Mouse (Mus musculus) heart, embryonic 13.5 days (tissue): Measurements from ENCODE around the gene Fgfr2. TPM values are rescaled to one million over a fixed set of nuclear protein-coding genes. Genes with fewer than 3 reads are reported as not detected.
A peak's percentile ranks its signal among the peaks of the same experiment; 100 is the strongest.

Experiments used
- ATAC-seq: fragments of 200-750 bp; cut with Nextera tagmentation; 2 replicates; pipeline ENCODE4 v1.8.0; 2017; ENCODE audit warnings: moderate TSS enrichment; ENCODE audit not compliant: insufficient number of reproducible peaks, low FRiP score, low TSS enrichment; ENCODE audit errors: extremely low read depth
- H3K27ac ChIP-seq: fragments of 300-500 bp; sonication (generic); replicated peaks from 2 replicates; pipeline ENCODE4 v1.5.1; 2015; ENCODE audit warnings: moderate library complexity, mild to moderate bottlenecking, inconsistent platforms
- H3K27me3 ChIP-seq: fragments of 300-500 bp; sonication (generic); replicated peaks from 2 replicates; pipeline ENCODE4 v1.6.1; 2015; ENCODE audit warnings: mild to moderate bottlenecking, inconsistent platforms
- H3K36me3 ChIP-seq: fragments of 300-500 bp; sonication (generic); 2 replicates; pipeline ENCODE4 v1.6.1; 2015; ENCODE audit warnings: mild to moderate bottlenecking, inconsistent platforms
- H3K4me1 ChIP-seq: fragments of 300-500 bp; sonication (generic); 2 replicates; pipeline ENCODE4 v1.6.1; 2015; ENCODE audit warnings: inconsistent platforms
- H3K4me2 ChIP-seq: fragments of 300-500 bp; sonication (generic); 2 replicates; pipeline ENCODE4 v1.6.1; 2015; ENCODE audit warnings: inconsistent platforms, mild to moderate bottlenecking, moderate library complexity
- H3K4me3 ChIP-seq: fragments of 300-500 bp; sonication (generic); 2 replicates; pipeline ENCODE4 v1.5.1; 2015; ENCODE audit warnings: moderate library complexity, mild to moderate bottlenecking, inconsistent platforms
- H3K9ac ChIP-seq: fragments of 300-500 bp; sonication (generic); 2 replicates; pipeline ENCODE4 v1.6.1; 2015; ENCODE audit warnings: inconsistent platforms, mild to moderate bottlenecking, moderate library complexity
- H3K9me3 ChIP-seq: fragments of 300-500 bp; sonication (generic); 2 replicates; pipeline ENCODE4 v1.6.1; 2016; ENCODE audit warnings: inconsistent platforms
- WGBS: fragments of 180-500 bp; shearing (Covaris S2); methylation state at CpG from one replicate; pipeline ENCODE4 v1.1.7; 2015; ENCODE audit warnings: mixed read lengths; 5-methylcytosine and 5-hydroxymethylcytosine counted together
- polyA plus RNA-seq: library from polyadenylated mRNA; unstranded; fragments of >200 nt; fragmentation: Nextera tagmentation; extraction: Ambion mirVana; gene quantifications from 2 replicates; pipeline ENCODE4 v1.2.1, GENCODE M21; 2015

The Fgfr2 gene
- polyA plus RNA-seq, 1 experiment from 2014 or later, result 22.5 TPM

GRCm38 (mm10) chr7:132305492-132306375, 817.4 kb downstream of the Fgfr2 start:
- H3K9ac ChIP-seq, result no peak overlapping the region
- H3K9me3 ChIP-seq, result no peaks in the 10 kb centered on the region
- no peak for ATAC-seq
- H3K4me2 ChIP-seq, result no peak overlapping the region
- peaks cover 37% of the 10 kb centered on the region for H3K4me1 ChIP-seq
- no peaks in the 10 kb centered on the region for H3K36me3 ChIP-seq
- 76% methylated on average over 5 of the region's 5 CpGs for WGBS
- no peak overlapping the region for H3K4me3 ChIP-seq
- H3K27ac ChIP-seq, result no peak overlapping the region
- no peaks in the 10 kb centered on the region for H3K27me3 ChIP-seq

GRCm38 (mm10) chr7:132304424-132305085, 818.6 kb downstream of the Fgfr2 start:
- Histone ChIP-seq H3K4me2 (no peak overlapping the region), H3K4me1 (peaks cover 46% of the 10 kb centered on the region), H3K36me3 (no peaks in the 10 kb centered on the region), H3K9ac (no peak overlapping the region), H3K27me3 (no peaks in the 10 kb centered on the region), H3K27ac (no peak overlapping the region), H3K9me3 (no peaks in the 10 kb centered on the region), H3K4me3 (no peak overlapping the region)
- ATAC-seq, result no peak
- 64% methylated on average over 8 of the region's 8 CpGs for WGBS

- Histone ChIP-seq H3K27me3 (no peaks in the 10 kb centered on the region), H3K36me3 (no peaks in the 10 kb centered on the region), H3K4me2 (no peak overlapping the region), H3K4me3 (no peak overlapping the region), H3K4me1 (peaks cover 49% of the 10 kb centered on the region), H3K9ac (no peak overlapping the region), H3K27ac (no peak overlapping the region), H3K9me3 (no peaks in the 10 kb centered on the region)
- 56% methylated on average over 7 of the region's 7 CpGs for WGBS
- no peak for ATAC-seq
Measured at GRCm38 (mm10) chr7:132303988-132304387, 819.2 kb downstream of the Fgfr2 start.

GRCm38 (mm10) chr7:132302508-132303241, 820.5 kb downstream of the Fgfr2 start:
- H3K4me2 ChIP-seq, result no peak overlapping the region
- peaks cover 40% of the 10 kb centered on the region for H3K4me1 ChIP-seq
- 63% methylated on average over 8 of the region's 8 CpGs for WGBS
- H3K27me3 ChIP-seq, result no peaks in the 10 kb centered on the region
- ATAC-seq, result no peak
- H3K9me3 ChIP-seq, result no peaks in the 10 kb centered on the region
- H3K36me3 ChIP-seq, result no peaks in the 10 kb centered on the region
- H3K9ac ChIP-seq, result no peak overlapping the region
- no peak overlapping the region for H3K4me3 ChIP-seq
- no peak overlapping the region for H3K27ac ChIP-seq

- H3K27me3 ChIP-seq, result no peaks in the 10 kb centered on the region
- no peak for ATAC-seq
- no peak overlapping the region for H3K9ac ChIP-seq
- WGBS, result 61% methylated on average over 5 of the region's 5 CpGs
- H3K36me3 ChIP-seq, result no peaks in the 10 kb centered on the region
- peaks cover 29% of the 10 kb centered on the region for H3K4me1 ChIP-seq
- H3K4me2 ChIP-seq, result no peak overlapping the region
- no peaks in the 10 kb centered on the region for H3K9me3 ChIP-seq
- H3K4me3 ChIP-seq, result no peak overlapping the region
- H3K27ac ChIP-seq, result no peak overlapping the region
Measured at GRCm38 (mm10) chr7:132299661-132300210, 823.4 kb downstream of the Fgfr2 start.

- 83% methylated on average over 7 of the region's 7 CpGs for WGBS
- Histone ChIP-seq H3K9ac (no peak overlapping the region), H3K4me1 (peaks cover 25% of the 10 kb centered on the region), H3K4me3 (no peak overlapping the region), H3K27ac (no peak overlapping the region), H3K9me3 (no peaks in the 10 kb centered on the region), H3K4me2 (no peak overlapping the region), H3K36me3 (no peaks in the 10 kb centered on the region), H3K27me3 (no peaks in the 10 kb centered on the region)
- ATAC-seq, result no peak
Measured at GRCm38 (mm10) chr7:132298412-132298990, 824.6 kb downstream of the Fgfr2 start.

- Histone ChIP-seq H3K9ac (no peak overlapping the region), H3K4me3 (no peak overlapping the region), H3K27ac (no peak overlapping the region), H3K4me2 (no peak overlapping the region), H3K9me3 (no peaks in the 10 kb centered on the region), H3K27me3 (no peaks in the 10 kb centered on the region), H3K36me3 (no peaks in the 10 kb centered on the region), H3K4me1 (peaks cover 16% of the 10 kb centered on the region)
- ATAC-seq, result no peak
- WGBS, result 63% methylated on average over 4 of the region's 4 CpGs
Measured at GRCm38 (mm10) chr7:132296661-132297443, 826.3 kb downstream of the Fgfr2 start.

GRCm38 (mm10) chr7:132296132-132296531, 827.0 kb downstream of the Fgfr2 start:
- no peak for ATAC-seq
- Histone ChIP-seq H3K9me3 (no peaks in the 10 kb centered on the region), H3K27me3 (peaks cover 2% of the 10 kb centered on the region; the same call in 1 of the 2 replicates), H3K4me1 (peaks cover 15% of the 10 kb centered on the region), H3K4me3 (no peak overlapping the region), H3K36me3 (no peaks in the 10 kb centered on the region), H3K4me2 (no peak overlapping the region), H3K27ac (no peak overlapping the region), H3K9ac (no peak overlapping the region)
- WGBS, result 77% methylated on average over 3 of the region's 3 CpGs

- H3K4me2 ChIP-seq, result no peak overlapping the region
- H3K27ac ChIP-seq, result peak overlapping the region; percentile 9; the same call in 1 of the 2 replicates
- H3K4me1 ChIP-seq, result peaks cover 40% of the 10 kb centered on the region
- ATAC-seq, result no peak
- H3K9me3 ChIP-seq, result no peaks in the 10 kb centered on the region
- H3K36me3 ChIP-seq, result no peaks in the 10 kb centered on the region
- whole genome bisulfite sequencing, result 70% methylated on average over 3 of the region's 3 CpGs
- H3K4me3 ChIP-seq, result no peak overlapping the region
- 0 out of 2 replicates have a peak overlapping the region, but pooled peaks have one; percentile 29 for H3K9ac ChIP-seq
- H3K27me3 ChIP-seq, result peaks cover 3% of the 10 kb centered on the region; the same call in 1 of the 2 replicates
Measured at GRCm38 (mm10) chr7:132287340-132287664, 835.8 kb downstream of the Fgfr2 start.

- Histone ChIP-seq H3K36me3 (no peaks in the 10 kb centered on the region), H3K9ac (0 out of 2 replicates have a peak overlapping the region, but pooled peaks have one; percentile 29), H3K9me3 (no peaks in the 10 kb centered on the region), H3K4me3 (no peak overlapping the region), H3K27ac (peak overlapping the region; percentile 9; the same call in 1 of the 2 replicates), H3K4me2 (no peak overlapping the region), H3K4me1 (peaks cover 40% of the 10 kb centered on the region), H3K27me3 (peaks cover 3% of the 10 kb centered on the region; the same call in 1 of the 2 replicates)
- ATAC-seq, result no peak; the same call in 1 of the 2 replicates
- WGBS, result 22% methylated on average over 14 of the region's 14 CpGs
Measured at GRCm38 (mm10) chr7:132286630-132287339, 836.4 kb downstream of the Fgfr2 start.
